Mouse (Mus musculus) stomach, embryonic 16.5 days (tissue): ENCODE data around the gene Nmrk1. TPM values are rescaled to one million over a fixed set of nuclear protein-coding genes. Genes with fewer than 3 reads are reported as not detected.

Experiments
- ATAC-seq: fragments of 200-750 bp; cut with Nextera tagmentation; 2 replicates; pipeline ENCODE4 v1.8.0; 2017; ENCODE audit warnings: moderate number of reproducible peaks, moderate TSS enrichment; ENCODE audit not compliant: insufficient read depth, low FRiP score
- H3K27ac ChIP-seq: fragments of 300-500 bp; sonication (generic); 2 replicates; pipeline ENCODE4 v1.5.1; 2014; ENCODE audit warnings: low read length
- H3K27me3 ChIP-seq: fragments of 300-500 bp; sonication (generic); 2 replicates; pipeline ENCODE4 v1.6.1; 2014; ENCODE audit warnings: low read length, control low read depth, mixed read lengths; ENCODE audit not compliant: control insufficient read depth, insufficient read depth
- H3K36me3 ChIP-seq: fragments of 300-500 bp; sonication (generic); 2 replicates; pipeline ENCODE4 v1.6.1; 2014; ENCODE audit warnings: low read length; ENCODE audit not compliant: control insufficient read depth, insufficient read depth
- H3K4me1 ChIP-seq: fragments of 300-500 bp; sonication (generic); 2 replicates; pipeline ENCODE4 v1.6.1; 2014; ENCODE audit warnings: low read length, control low read depth, mixed read lengths; ENCODE audit not compliant: control insufficient read depth, insufficient read depth
- H3K4me2 ChIP-seq: fragments of 300-500 bp; sonication (generic); 2 replicates; pipeline ENCODE4 v1.6.1; 2014; ENCODE audit warnings: low read depth, low read length, mixed read lengths
- H3K4me3 ChIP-seq: fragments of 300-500 bp; sonication (generic); replicated peaks from 2 replicates; pipeline ENCODE4 v1.5.1; 2014; ENCODE audit warnings: mild to moderate bottlenecking, low read length
- H3K9ac ChIP-seq: fragments of 300-500 bp; sonication (generic); 2 replicates; pipeline ENCODE4 v1.6.1; 2014; ENCODE audit warnings: low read length
- H3K9me3 ChIP-seq: fragments of 300-500 bp; sonication (generic); replicated peaks from 2 replicates; pipeline ENCODE4 v1.6.1; 2016; ENCODE audit warnings: low read length, control low read depth; ENCODE audit not compliant: control insufficient read depth
- WGBS: fragments of 180-500 bp; shearing (Covaris S2); extraction: QIAGEN DNeasy Blood & Tissue Kit; methylation state at CpG from one replicate; pipeline ENCODE4 v1.1.7; 2014; 5-methylcytosine and 5-hydroxymethylcytosine counted together
- polyA plus RNA-seq: library from polyadenylated mRNA; unstranded; fragments of >200 nt; fragmentation: Nextera tagmentation; extraction: Ambion mirVana; gene quantifications from 2 replicates; pipeline ENCODE4 v1.2.1, GENCODE M21; 2015

Nmrk1 gene
- polyA plus RNA-seq, 1 experiment from 2014 or later = 14.9 TPM

DNA sequence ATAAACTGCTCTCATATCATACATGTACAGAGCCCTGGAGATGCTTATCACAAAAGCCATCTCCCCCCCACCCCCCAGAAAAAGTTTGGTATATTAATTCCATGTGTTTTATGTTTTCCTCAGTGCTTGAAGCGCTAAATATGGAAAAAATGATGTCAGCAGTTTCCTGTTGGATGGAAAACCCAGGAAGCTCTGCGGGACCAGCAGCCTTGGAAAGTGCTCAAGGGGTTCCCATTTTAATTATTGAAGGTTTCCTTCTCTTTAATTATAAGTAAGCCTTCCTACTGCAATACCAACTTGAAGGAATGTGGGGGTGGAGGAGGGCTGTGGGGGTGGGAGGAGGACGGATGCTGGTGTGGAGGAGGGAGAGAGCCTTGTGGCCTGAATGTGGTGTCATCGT lies 9.3 kb downstream of the Nmrk1 start:
- 60% methylated on average over 4 of the region's 4 CpGs for WGBS
- Histone ChIP-seq H3K4me3 (no peak overlapping the region), H3K36me3 (no peaks in the 10 kb centered on the region), H3K9ac (no peak overlapping the region), H3K27ac (no peak overlapping the region), H3K9me3 (no peaks in the 10 kb centered on the region), H3K4me2 (no peak overlapping the region), H3K4me1 (no peaks in the 10 kb centered on the region), H3K27me3 (no peaks in the 10 kb centered on the region)
- ATAC-seq = no peak

- no peaks in the 10 kb centered on the region for H3K36me3 ChIP-seq
- no peaks in the 10 kb centered on the region for H3K9me3 ChIP-seq
- H3K4me3 ChIP-seq = no peak overlapping the region
- no peak overlapping the region for H3K4me2 ChIP-seq
- 69% methylated on average over 4 of the region's 4 CpGs for WGBS
- no peaks in the 10 kb centered on the region for H3K27me3 ChIP-seq
- no peak overlapping the region for H3K9ac ChIP-seq
- H3K4me1 ChIP-seq = no peaks in the 10 kb centered on the region
- no peak overlapping the region for H3K27ac ChIP-seq
- no peak for ATAC-seq
Measured at GRCm38 (mm10) chr19:18643411-18643810, 11.7 kb downstream of the Nmrk1 start.

DNA sequence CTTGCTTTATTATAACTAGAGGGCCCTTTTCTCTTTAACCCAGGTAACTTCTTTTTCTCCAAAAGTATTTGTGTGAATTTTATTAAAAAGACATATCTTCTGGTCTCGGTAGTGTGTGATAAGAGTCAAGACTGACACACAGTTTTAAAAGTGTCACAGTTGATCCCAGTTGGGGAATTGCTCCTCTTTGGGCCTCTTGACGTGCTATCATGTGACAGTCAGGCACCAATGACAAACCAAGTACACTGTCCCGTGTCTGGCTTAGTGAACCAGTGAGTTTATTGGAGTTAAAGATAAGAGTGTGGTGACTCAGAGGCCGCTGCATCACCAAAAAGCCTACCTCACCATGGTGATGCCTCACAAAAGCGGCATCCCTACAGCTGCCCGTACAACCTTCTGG lies 12.3 kb downstream of the Nmrk1 start:
- Histone ChIP-seq H3K4me1 (no peaks in the 10 kb centered on the region), H3K36me3 (no peaks in the 10 kb centered on the region), H3K27me3 (no peaks in the 10 kb centered on the region), H3K9ac (no peak overlapping the region), H3K4me3 (no peak overlapping the region), H3K4me2 (no peak overlapping the region), H3K9me3 (no peaks in the 10 kb centered on the region), H3K27ac (no peak overlapping the region)
- WGBS = 75% methylated on average over 6 of the region's 6 CpGs
- no peak; the same call in 1 of the 2 replicates for ATAC-seq

DNA sequence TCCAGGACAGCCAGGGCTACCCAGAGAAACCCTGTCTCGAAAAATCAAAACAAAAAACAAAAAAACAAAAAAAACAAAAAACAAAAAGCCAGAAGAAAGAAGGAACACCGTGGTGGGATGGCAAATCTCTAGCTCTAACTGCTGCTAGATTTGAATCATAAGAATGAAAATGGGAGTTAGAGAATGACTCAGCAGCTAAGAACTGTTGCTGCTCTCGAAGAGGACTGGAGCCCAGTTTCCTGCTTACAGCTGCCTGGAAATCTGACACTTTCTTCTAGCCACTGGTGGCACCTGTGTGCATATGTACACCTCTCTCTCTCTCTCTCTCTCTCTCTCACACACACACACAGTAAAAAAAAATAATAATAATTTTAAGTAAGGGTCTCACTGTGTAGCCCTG lies 14.6 kb downstream of the Nmrk1 start:
- 62% methylated on average over 3 of the region's 3 CpGs for WGBS
- no peaks in the 10 kb centered on the region for H3K27me3 ChIP-seq
- H3K4me3 ChIP-seq = no peak overlapping the region
- H3K4me2 ChIP-seq = no peak overlapping the region
- no peaks in the 10 kb centered on the region for H3K36me3 ChIP-seq
- no peak overlapping the region for H3K27ac ChIP-seq
- H3K4me1 ChIP-seq = no peaks in the 10 kb centered on the region
- ATAC-seq = no peak
- H3K9me3 ChIP-seq = no peaks in the 10 kb centered on the region
- no peak overlapping the region for H3K9ac ChIP-seq

DNA sequence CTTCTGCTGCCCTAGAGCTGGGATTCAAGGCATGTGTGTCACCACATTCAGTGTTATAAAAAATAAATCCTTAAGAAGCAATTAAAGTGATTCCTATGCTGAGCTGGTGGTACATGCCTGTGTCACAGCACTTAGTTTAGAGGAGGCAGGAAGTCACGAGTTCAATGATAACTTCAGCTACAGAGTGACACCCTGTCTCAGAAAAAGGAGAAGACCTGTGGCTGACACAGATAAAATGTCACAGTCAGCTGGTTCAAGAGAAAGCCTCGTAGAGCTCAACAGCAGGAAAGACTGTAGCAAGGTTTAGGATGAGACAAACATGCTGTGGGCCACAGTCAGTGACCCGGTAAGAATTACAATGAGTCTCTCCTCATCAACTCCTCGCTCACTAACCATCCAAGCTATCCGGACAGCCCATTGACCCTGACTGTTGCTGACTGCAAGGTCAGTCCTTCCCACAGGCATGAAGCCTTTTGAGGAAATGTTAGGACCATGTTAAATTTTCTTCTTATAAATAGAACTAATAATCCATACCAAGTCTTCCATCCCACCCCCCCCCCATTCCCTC lies 15.2 kb downstream of the Nmrk1 start:
- ATAC-seq = no peak
- no peak overlapping the region for H3K4me2 ChIP-seq
- no peak overlapping the region for H3K9ac ChIP-seq
- no peaks in the 10 kb centered on the region for H3K9me3 ChIP-seq
- H3K27ac ChIP-seq = no peak overlapping the region
- 73% methylated on average over 5 of the region's 5 CpGs for WGBS
- H3K4me1 ChIP-seq = no peaks in the 10 kb centered on the region
- H3K27me3 ChIP-seq = no peaks in the 10 kb centered on the region
- H3K36me3 ChIP-seq = no peaks in the 10 kb centered on the region
- H3K4me3 ChIP-seq = no peak overlapping the region

GRCm38 (mm10) chr19:18647775-18648557 lies 16.2 kb downstream of the Nmrk1 start:
- H3K4me3 ChIP-seq = no peak overlapping the region
- H3K9me3 ChIP-seq = no peaks in the 10 kb centered on the region
- H3K36me3 ChIP-seq = no peaks in the 10 kb centered on the region
- H3K27ac ChIP-seq = no peak overlapping the region
- ATAC-seq = no peak
- H3K4me1 ChIP-seq = no peaks in the 10 kb centered on the region
- no peak overlapping the region for H3K4me2 ChIP-seq
- H3K27me3 ChIP-seq = no peaks in the 10 kb centered on the region
- 55% methylated on average over 9 of the region's 9 CpGs for WGBS
- no peak overlapping the region for H3K9ac ChIP-seq

- 71% methylated on average over 6 of the region's 6 CpGs for WGBS
- no peak overlapping the region for H3K4me3 ChIP-seq
Measured at GRCm38 (mm10) chr19:18648558-18648945, 16.8 kb downstream of the Nmrk1 start.

GRCm38 (mm10) chr19:18649955-18650354 lies 18.2 kb downstream of the Nmrk1 start:
- H3K9me3 ChIP-seq = no peaks in the 10 kb centered on the region
- no peaks in the 10 kb centered on the region for H3K36me3 ChIP-seq
- H3K27ac ChIP-seq = no peak overlapping the region
- 0 out of 2 replicates have a peak, but pooled peaks cover 2% of the 10 kb centered on the region for H3K4me1 ChIP-seq
- no peak overlapping the region for H3K4me3 ChIP-seq
- 74% methylated on average over 4 of the region's 4 CpGs for WGBS
- no peak overlapping the region for H3K4me2 ChIP-seq
- ATAC-seq = no peak
- H3K27me3 ChIP-seq = no peaks in the 10 kb centered on the region
- no peak overlapping the region for H3K9ac ChIP-seq

More at GRCm38 (mm10) chr19:18648558-18648945, 16.8 kb downstream of the Nmrk1 start:
- no peak overlapping the region for H3K4me2 ChIP-seq
- no peaks in the 10 kb centered on the region for H3K4me1 ChIP-seq
- no peak overlapping the region for H3K27ac ChIP-seq
- ATAC-seq = no peak
- no peaks in the 10 kb centered on the region for H3K9me3 ChIP-seq
- no peak overlapping the region for H3K9ac ChIP-seq
- H3K27me3 ChIP-seq = no peaks in the 10 kb centered on the region
- H3K36me3 ChIP-seq = no peaks in the 10 kb centered on the region

GRCm38 (mm10) chr19:18650473-18650872 lies 18.7 kb downstream of the Nmrk1 start:
- WGBS = 73% methylated on average over 6 of the region's 6 CpGs
- Histone ChIP-seq H3K4me3 (no peak overlapping the region), H3K4me1 (0 out of 2 replicates have a peak, but pooled peaks cover 2% of the 10 kb centered on the region), H3K4me2 (no peak overlapping the region), H3K27ac (no peak overlapping the region), H3K27me3 (no peaks in the 10 kb centered on the region), H3K9ac (no peak overlapping the region), H3K9me3 (no peaks in the 10 kb centered on the region), H3K36me3 (no peaks in the 10 kb centered on the region)
- ATAC-seq = no peak
